Mouse (Mus musculus) spleen, embryonic (tissue): ENCODE measurements around the gene Olfr56.

ENCODE experiments used
- CTCF ChIA-PET: fragments of 350-600 bp; sonication (Branson Sonifier 250); formaldehyde crosslinking; loops from one replicate; lab custom pipeline; 2022; lab: Charles Lee

The Olfr56 gene

DNA sequence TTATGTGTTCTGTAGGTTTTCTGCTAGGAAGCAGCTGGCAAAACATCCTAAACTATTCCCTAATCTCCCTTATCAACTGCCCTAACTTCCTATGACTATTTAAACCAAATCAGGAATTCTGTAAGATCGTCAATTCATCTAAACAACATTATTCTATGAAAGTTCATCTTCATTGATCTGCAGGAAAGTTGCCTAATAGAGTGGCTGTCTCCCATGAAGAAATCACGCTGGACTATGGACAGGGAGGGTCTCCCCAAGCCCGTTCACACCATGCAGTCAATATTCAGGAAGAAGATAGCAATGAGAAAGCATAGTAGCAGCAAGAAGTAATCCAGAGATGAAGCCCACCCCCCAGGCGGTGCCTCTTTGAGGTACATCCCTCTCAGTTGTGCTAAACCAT, 112.5 kb downstream of the Olfr56 start:
- CTCF ChIA-PET = interaction anchor here (1.1 kb wide), 1 partner anchor 10 kb away, joined by 3 read pairs; no protein-coding TSS in a partner anchor

DNA sequence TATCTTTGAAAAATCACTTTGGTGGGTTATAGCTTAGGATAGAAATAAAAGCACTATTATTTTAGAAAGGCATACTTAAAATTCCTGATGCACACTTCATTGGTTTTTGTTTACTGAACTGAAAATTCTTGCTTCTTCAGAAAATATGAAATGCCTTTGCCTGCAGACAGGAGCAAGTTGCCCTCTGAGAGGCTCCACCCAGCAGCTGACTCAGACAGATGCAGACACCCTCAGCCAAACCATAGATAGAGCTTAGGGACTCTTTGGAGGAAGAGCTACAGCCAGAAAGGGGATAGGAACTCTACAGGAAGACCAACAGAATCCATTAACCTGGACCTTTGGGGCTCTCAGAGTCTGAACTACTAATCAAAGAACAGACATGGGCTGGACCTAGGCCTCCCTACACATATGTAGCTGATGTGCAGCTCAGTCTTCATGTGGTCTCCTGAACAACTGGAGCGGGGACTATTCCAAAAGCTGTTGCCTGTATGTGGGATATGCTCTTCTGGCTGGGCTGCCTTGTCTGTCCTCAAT, 113.4 kb downstream of the Olfr56 start:
- CTCF ChIA-PET = interaction anchor here (0.8 to 1.1 kb wide), 3 partner anchors 9 to 222 kb away, joined by 3 to 10 read pairs (median 3); no protein-coding TSS in a partner anchor

DNA sequence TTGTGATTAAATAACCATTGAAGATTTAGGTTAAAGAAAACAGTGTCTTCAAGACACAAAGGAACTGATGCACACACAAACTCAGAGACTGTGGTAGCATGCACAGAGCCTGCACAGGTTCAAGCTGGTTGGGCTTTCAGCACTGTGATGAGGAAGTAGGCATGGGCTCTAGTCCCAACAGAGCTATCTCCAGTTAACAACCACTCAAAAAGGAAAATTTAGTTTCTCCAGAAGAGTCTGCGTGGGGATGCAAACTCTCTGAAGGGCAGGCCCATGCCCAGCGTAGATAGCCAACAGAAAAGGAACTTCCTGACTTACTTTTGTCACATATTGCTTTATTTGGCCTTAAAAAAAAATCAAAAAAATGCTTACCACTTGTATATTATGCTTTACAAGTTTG, 114.1 kb downstream of the Olfr56 start:
- CTCF ChIA-PET = interaction anchor here (0.6 to 1.0 kb wide), 3 partner anchors 10 to 223 kb away, joined by 3 to 10 read pairs (median 5); no protein-coding TSS in a partner anchor

DNA sequence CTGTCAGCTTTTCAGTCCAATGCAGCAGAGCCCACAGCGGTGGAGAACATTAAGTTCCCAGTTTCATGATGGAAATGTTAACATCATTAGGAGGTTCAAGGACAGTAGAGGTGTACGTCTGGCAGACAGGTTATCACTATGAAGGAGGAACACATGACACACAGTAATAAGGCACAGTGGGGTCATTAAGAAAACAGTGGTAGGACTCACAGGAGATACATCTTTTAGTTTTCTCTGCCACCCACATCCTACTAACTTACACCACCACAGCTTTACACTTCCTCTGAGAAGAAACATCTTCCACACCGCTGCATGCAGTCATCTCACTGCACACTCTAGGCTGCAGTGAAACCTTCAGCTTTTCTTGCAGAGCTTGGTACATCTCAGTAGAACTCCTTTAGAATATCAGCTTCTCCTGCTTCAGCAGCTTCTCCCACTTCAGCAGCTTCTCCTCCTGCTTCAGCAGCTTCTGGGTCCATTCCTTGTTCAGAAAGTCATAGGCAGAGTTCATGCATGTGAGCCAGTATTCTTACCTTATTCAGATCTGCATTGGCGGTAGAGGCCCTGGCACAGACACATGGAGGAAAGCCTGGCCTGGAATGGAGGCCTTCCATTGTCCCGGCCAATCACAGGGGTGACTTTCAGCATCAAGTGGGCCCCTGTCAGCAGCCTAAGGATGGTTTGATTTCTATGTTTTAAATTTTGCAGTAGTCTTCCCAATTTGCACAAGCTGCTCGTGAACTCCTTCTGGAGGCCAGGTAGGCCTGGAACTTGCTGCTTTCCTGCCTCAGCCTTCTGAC, 115.4 kb downstream of the Olfr56 start:
- CTCF ChIA-PET = interaction anchor here (0.7 kb wide), 1 partner anchor 101 kb away, joined by 3 read pairs; no protein-coding TSS in a partner anchor

DNA sequence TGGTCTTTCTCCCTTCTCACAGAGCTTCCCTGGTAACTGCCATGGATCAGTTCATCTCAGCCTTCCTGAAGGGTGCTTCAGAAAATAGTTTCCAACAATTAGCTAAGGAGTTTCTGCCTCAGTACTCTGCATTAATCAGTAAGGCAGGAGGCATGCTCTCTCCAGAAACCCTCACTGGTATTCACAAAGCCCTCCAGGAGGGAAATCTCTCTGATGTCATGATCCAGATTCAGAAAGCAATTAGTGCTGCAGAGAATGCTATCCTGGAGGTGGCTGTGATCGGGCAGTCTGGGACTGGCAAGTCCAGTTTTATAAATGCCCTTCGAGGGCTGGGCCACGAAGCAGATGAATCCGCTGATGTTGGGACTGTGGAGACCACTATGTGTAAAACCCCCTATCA, 116.7 kb downstream of the Olfr56 start:
- CTCF ChIA-PET = no interaction called here

DNA sequence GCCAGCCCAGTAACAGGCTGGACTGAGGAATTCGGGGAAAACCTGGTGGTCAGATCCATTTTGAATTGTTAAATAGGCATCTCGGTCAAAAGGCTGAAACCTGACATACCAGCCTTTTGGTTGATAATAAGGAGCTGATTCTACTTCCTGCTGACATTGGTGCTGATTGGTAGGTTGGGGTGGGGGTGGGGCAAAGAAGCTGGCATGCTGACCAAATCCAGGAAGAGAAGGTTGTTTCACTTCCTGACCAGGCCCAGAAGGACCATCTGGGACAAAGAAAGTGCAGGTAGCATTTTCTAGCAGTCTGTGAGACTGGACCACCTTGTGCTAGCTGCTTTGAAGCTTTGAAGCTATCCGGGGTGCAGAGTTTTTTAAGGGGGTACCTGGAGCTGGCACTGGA, 121.7 kb downstream of the Olfr56 start:
- CTCF ChIA-PET = interaction anchor here (0.8 kb wide), 1 partner anchor 9 kb away, joined by 3 read pairs; no protein-coding TSS in a partner anchor

DNA sequence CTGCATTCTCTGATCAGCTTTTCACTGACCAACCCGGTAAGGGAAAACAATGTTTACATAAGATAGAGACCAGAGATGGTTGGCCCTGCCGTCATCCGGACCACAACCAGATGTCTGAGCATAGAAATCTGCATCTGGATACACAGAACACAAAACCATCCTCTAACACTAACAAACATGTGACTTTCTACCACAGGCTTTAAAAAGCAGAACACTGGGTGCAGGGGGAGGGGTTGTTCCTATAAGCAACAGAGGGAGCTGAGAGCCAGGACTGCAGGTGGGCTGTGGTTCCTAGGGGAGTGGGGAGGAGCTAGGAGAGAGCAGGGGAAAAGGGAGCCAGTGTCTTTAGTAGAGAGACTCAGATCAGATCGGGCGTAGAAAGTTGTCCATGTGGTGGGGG, 122.8 kb downstream of the Olfr56 start:
- CTCF ChIA-PET = interaction anchor here (0.8 kb wide), 1 partner anchor 10 kb away, joined by 3 read pairs; no protein-coding TSS in a partner anchor

DNA sequence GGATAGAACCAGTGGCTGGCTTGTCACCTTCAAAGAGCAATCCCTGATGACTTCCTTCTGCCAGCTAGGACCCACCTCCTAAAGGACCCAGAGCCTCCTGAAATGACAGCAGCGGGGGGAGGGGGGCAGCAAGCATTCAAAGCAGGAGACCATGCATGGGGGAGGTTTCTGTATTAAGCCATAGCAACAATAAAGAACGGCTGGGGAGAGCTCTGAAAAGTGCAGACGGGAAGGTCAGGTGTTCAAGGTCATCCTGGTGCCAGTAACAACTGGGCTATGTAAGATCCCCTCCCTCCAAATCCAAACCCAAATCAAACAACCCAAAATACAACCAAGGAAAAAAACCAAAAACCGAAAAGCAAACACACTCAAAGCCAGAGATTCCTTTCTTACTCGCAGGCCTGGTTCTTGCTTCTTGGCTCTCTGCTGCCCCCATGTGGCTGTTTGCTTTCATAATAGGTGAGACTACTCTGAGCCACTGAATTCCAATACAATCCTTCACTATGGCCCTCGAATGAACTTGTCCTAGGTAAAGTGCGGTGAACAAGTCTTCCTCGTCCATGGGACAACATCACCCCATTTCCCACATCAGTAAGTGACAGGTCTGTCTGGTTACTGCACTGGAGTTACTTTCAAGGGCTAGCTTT, 124.5 kb downstream of the Olfr56 start:
- CTCF ChIA-PET = interaction anchor here (1.4 kb wide), 1 partner anchor 228 kb away, joined by 8 read pairs; no protein-coding TSS in a partner anchor

DNA sequence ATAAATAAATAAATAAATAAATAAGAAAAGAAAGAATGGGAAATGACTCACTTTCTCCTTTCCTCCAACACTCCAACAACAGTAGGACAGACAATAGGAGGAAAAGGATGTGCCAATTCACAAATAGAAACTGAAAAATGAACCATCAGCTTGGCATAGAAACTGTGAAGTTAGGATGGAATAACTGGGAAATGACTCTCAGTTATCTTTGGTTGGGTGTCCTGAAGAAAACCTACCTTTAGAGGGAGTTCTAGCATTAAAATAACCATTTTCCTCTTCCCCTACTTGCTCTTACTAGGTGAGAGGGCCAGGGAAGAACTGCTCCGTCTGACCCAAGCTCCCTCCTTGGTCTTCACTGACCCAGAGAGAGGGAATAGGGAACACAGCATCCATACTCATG, 127.1 kb downstream of the Olfr56 start:
- CTCF ChIA-PET = interaction anchor here (0.7 kb wide), 1 partner anchor 9 kb away, joined by 3 read pairs; no protein-coding TSS in a partner anchor

DNA sequence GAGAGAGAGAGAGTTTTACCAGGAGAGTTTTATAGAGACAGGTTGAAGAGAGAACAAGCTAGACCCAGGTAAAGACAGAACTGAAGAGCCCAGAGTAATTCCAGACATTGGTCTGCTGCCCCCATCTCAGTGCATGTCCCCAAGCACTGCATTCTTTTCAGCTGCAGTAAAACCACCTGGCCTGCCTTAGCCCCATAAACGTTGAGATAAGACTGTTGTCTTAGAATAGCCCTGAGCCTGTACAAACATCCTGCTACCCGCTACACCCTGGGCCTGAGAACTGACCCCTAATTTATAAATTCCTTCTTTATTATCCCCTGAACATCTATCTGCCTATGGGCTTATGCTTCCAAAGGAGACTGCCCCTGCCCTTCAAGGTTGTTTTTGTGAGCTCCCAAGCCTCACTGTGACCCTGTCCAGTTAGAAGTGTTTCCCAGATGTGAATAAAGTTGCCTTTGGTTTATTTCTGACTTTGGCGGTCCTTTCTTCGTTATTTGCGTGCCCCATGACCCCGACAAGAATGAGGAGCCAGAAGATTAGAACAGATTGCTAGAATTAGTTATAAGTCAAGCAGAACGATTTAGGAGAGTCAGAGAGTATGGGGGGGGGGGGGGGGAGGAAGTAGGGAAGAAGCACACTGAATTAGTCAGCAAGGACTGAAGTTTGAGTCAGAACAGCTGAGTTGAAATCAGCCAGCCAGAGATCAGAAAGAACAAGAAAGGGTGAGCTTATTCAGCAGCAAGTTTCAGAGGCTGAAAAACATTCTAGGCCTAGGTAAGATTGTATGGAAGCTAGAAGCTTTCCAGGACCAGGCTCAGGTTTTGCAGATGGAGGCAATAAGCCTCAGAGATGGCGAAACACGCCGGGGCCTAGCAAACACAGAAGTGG, 129.2 kb downstream of the Olfr56 start:
- CTCF ChIA-PET = interaction anchor here (0.6 to 1.0 kb wide), 6 partner anchors 9 to 336 kb away, joined by 3 to 14 read pairs (median 12); no protein-coding TSS in a partner anchor

DNA sequence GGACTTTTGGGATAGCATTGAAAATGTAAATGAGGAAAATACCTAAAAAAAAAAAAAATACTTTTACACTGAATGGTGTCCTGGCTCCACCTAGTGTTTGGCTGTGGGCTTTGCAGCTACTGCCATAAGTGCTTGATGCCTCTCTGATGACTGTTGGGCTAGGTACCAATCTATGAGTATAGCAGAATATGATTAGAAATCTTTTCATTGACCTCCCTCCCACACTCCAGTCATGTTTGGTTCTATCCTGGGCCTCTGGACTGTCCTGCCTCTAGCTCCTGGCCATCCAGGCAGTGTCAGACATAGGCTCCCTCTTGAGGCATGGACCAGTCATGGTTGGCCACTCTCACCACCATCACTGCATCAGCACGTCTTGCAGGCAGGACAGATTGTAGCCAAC, 130.1 kb downstream of the Olfr56 start:
- CTCF ChIA-PET = interaction anchor here (0.5 to 1.0 kb wide), 3 partner anchors 320 to 1266 kb away, joined by 8 to 12 read pairs (median 12); no protein-coding TSS in a partner anchor

DNA sequence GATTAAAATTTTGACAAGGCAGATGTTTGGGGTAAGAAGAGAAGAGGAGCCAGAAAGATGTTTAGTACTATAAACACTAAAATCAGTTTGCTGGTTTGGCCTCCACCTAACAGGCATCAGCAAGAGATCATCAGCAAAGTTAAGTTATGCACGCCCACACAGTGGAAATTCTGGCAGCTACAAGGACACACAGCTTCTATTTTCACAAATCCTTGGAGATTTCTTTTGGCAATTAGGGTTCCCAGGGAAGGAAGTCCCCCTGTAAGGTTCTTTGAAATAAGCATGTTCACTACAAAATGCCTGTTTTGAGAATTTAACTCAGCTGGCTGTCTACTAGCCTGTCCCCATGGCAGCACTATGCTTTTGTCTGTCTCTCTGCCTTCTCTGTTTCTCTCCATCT, 132.3 kb downstream of the Olfr56 start:
- CTCF ChIA-PET = no interaction called here

DNA sequence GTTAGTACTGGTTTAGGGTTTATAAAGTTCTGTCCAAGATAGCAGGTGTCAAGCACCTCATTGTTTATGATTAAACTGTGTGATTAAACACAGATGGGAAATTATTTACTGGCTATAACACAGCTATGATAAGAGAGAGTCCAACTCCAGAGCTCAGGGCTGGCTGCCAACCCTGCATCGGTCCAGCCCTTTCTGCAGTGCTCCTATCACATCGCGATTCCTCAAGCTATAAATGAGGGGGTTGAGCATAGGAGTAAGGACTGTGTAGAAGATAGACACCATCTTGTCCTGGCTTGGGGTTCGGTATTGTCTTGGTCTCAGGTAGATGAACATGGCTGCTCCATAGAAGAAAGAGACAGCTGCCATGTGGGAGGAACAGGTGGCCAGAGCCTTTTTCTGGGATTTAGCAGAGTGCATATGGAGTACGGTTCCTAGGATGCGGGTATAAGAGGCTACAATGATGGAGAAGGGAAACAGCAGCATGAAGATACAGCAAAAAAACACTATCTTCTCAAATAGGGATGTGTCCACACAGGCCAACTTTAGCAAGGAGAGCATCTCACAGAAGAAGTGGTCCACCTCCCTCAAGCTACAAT, 134.0 kb downstream of the Olfr56 start:
- CTCF ChIA-PET = interaction anchor here (0.6 kb wide), 1 partner anchor 255 kb away, joined by 4 read pairs; no protein-coding TSS in a partner anchor

DNA sequence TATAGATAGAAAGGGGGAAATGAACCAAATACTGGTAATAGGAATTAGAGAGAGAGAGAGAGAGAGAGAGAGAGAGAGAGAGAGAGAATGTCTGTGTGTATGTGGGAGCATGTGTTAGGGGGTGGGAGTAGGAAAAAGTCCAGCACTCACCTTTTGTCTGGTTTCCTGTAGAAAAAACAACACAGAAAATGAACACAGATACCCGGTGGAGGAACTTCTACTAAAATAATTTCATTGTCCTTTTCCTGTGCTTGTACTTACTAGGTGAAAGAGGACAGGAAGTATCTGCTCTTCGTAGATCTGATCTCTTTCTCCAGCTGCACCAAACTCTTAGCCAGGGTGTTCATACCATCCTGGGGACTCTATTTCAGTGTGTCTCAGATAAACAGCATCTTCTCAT, 135.5 kb downstream of the Olfr56 start:
- CTCF ChIA-PET = no interaction called here

DNA sequence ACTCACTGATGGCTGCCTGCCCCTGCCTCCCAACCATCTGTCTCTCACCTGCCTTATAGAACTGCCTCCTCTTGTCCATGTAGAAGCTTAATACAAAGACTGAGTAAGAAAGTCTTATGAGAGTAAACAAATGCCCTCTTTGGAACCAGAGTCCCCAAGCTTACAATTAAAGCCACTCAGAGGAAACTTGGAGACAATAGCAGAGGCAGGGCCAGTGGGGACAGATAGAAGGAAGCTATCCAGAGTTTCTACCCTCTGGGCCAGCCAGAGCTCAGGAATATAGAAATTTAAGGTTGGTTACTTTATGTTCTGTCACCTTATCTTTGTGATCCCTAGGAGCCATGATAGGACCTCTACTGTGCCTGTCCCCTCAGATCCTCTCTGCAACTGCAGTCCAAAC, 136.1 kb downstream of the Olfr56 start, which contains the start of gene Olfr1396:
Olfr1396 (minus strand) TSS at position 101 of the 400 bp plus-strand sequence.
- CTCF ChIA-PET = no interaction called here

DNA sequence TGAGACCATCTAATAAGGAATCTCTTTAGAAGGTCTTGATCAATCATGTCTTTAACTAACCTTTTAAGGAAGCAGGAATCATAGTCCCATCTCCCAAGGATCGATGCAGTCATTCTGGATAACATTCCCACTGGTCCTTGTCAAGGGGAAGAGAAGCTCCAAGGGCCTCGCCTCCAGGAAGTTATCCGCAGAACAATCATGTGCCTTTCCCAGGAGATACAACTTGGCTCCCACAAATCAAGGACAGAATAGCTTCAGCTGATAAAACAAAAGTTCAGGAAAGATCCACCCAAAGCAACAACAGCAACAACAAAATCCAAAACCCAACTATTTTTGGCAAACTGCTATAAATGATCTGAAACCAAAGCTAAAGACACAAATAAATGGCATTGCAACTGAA, 140.9 kb downstream of the Olfr56 start:
- CTCF ChIA-PET = interaction anchor here (1.0 kb wide), 1 partner anchor 345 kb away, joined by 7 read pairs; no protein-coding TSS in a partner anchor

DNA sequence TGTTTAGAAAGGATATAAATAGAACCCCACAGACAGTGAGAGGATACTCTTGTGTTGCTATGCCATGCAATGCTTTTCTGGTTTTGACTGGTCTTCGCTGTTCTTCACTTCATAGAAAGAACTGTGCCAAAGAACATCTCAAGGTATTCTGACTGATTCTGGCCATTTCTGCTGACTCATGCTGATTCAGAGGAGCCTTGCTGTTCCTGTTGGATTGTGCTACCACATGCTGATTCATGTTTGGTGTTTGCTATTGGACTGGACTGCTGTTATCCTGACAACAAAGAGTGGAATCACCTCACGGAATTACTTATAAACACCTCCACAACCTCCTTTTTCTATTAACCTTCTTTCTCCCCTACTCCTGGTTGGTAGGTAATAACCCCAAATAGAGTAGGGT, 145.5 kb downstream of the Olfr56 start:
- CTCF ChIA-PET = no interaction called here

DNA sequence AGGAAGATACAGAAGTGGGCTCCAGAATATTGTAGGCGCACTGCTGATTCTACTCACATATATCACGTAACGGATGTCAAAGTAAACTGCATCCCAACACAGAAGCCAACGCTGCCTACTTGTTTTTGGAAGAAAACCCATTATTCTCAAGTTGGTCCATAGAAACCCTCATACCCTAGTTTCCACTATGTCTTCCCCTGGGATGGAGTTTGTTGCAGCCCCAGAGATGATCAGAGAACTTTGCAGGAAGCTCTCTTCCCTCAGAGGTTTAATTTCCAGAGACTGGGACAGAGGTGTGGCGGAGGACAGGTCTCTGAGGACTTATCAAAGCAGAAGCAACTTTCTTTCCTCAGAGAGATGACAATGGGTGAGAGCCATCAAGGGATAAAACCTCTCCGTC, 163.3 kb downstream of the Olfr56 start, which contains the start of gene Olfr1395:
Olfr1395 (plus strand) TSS at position 301 of the 400 bp plus-strand sequence.
- CTCF ChIA-PET = no interaction called here

DNA sequence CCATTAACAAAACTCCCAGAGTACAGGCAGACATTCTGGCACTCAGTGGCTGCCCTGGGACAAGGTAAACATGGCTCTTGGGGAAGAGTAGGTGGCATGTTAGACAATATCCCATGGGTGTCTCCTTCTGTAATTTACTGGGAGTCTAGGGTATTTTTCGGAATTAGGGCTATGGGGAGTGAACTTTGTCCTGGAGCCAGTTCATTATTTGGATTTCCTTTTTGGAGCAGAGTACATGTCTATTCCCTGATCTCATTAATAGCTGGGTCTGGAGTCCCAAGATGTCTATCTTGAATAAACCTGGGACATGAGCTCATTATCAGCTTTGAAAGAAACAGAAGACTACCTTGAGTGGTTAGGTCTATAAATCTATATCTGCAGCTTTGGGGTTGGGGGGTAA, 175.4 kb downstream of the Olfr56 start, which contains the start of gene Olfr1394:
Olfr1394 (plus strand) TSS at position 301 of the 400 bp plus-strand sequence.
- CTCF ChIA-PET = no interaction called here
